Mouse (Mus musculus) megakaryocyte, embryonic 14.5 days (primary cell): ENCODE results near the gene Snx17.

ENCODE experiments used
- FLI1 ChIP-seq: IDR thresholded peaks from 2 replicates; pipeline ENCODE4 v1.6.1; 2012; ENCODE audit warnings: low read length, inconsistent platforms, mixed read lengths
- GATA1 ChIP-seq: IDR thresholded peaks from 3 replicates; pipeline ENCODE4 v1.6.1; 2012; ENCODE audit warnings: mixed read lengths, low read length, inconsistent platforms, borderline replicate concordance

- TF ChIP-seq GATA1: no peak
- TF ChIP-seq FLI1: no peak
Observed at GRCm38 (mm10) chr5:31194486-31195485, 1.8 kb downstream of the Snx17 start.
